In the genomic region with DNA sequence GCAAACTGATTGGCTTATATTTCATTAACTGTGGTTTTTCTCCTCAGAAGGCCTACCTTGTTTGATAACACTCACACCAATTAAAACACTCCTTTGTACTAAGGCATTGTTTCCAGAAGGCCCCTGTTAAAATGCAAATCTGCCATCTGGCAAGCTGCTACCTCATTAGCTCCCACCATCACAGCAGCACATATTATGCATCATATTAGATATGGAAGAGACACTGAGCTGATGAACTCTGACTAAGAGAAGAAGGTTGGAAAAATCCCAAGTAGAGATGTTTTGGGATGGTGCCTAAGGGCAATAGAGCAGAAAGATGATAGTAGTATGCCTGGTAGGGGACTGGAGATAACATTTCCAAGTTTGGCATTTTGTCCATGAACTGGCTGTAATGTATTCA, we compare ENCODE assay signal across 18 mouse cellular contexts.
DNase-seq lines count a peak whose midpoint lies in the region; ATAC-seq lines count a peak whose summit lies in the region.
"Had no signal": no experiment of that assay in that cellular context is flagged by ENCODE, and none has a peak within 500 bp of the region (broad histone marks: within the 10 kb centered on the region; RNA-seq: fewer than 3 reads in every experiment).

No protein-coding gene starts in this region.

- H3K36me3 ChIP-seq in forebrain, embryonic 15.5 days = no peaks in the 10 kb centered on the region
- no peaks in the 10 kb centered on the region for H3K36me3 ChIP-seq in midbrain, embryonic 12.5 days
- H3K36me3 ChIP-seq: heart, embryonic 15.5 days; stomach, embryonic 15.5 days had no signal

- no peak overlapping the region for H3K27ac ChIP-seq in forebrain, embryonic 15.5 days (replicated peaks)
- H3K27ac ChIP-seq in midbrain, embryonic 12.5 days (replicated peaks) = 0 out of 2 replicates have a peak overlapping the region, but pooled peaks have one; percentile 2
- H3K27ac ChIP-seq: heart, embryonic 15.5 days; stomach, embryonic 15.5 days had no signal

- no peak overlapping the region for H3K4me3 ChIP-seq in forebrain, embryonic 15.5 days
- no peak overlapping the region for H3K4me3 ChIP-seq in midbrain, embryonic 12.5 days
- H3K4me3 ChIP-seq: heart, embryonic 15.5 days; myocyte; stomach, embryonic 15.5 days had no signal

- peak; percentile 48 for DNase-seq in retina, postnatal 1 day
- no peak for DNase-seq in retina, embryonic 14.5 days (ENCODE audit: low spot score)
- DNase-seq in gastrocnemius, adult 18-20 months (ENCODE audit: low spot score) = no peak
- DNase-seq in adrenal gland, adult 18-20 months (ENCODE audit: low spot score in 2 of 2) = no peak
- DNase-seq in lung, adult 18-20 months = no peak
- DNase-seq: cerebellum, adult 18-20 months; embryo, embryonic 11 days; heart, adult 18-20 months; kidney, adult 2 months; kidney, postnatal 36 days; lung, embryonic 14.5 days had no signal

- no peaks in the 10 kb centered on the region for H3K9me3 ChIP-seq in forebrain, embryonic 15.5 days
- H3K9me3 ChIP-seq in midbrain, embryonic 12.5 days = no peaks in the 10 kb centered on the region
- H3K9me3 ChIP-seq: heart, embryonic 15.5 days; stomach, embryonic 15.5 days had no signal

- no peak overlapping the region for H3K9ac ChIP-seq in forebrain, embryonic 15.5 days (replicated peaks)
- no peak overlapping the region for H3K9ac ChIP-seq in midbrain, embryonic 12.5 days (replicated peaks)
- H3K9ac ChIP-seq: heart, embryonic 15.5 days; lung, embryonic 14.5 days; stomach, embryonic 15.5 days had no signal

- H3K4me2 ChIP-seq in forebrain, embryonic 15.5 days (replicated peaks) = no peak overlapping the region
- no peak overlapping the region for H3K4me2 ChIP-seq in midbrain, embryonic 12.5 days (replicated peaks)
- H3K4me2 ChIP-seq: heart, embryonic 15.5 days; lung, embryonic 14.5 days; stomach, embryonic 15.5 days had no signal

- peak; percentile 92 for ATAC-seq in forebrain, embryonic 15.5 days (replicated peaks)
- peak; percentile 89 for ATAC-seq in midbrain, embryonic 12.5 days (ENCODE audit: low FRiP score, low read depth)
- ATAC-seq: activated CD4-positive, CD25-positive, alpha-beta regulatory T cell, adult 4 months had no signal

- H3K27me3 ChIP-seq in forebrain, embryonic 15.5 days = no peaks in the 10 kb centered on the region
- no peaks in the 10 kb centered on the region for H3K27me3 ChIP-seq in midbrain, embryonic 12.5 days
- H3K27me3 ChIP-seq: CH12.LX; heart, embryonic 15.5 days; stomach, embryonic 15.5 days had no signal

- H3K4me1 ChIP-seq in forebrain, embryonic 15.5 days = 0 out of 2 replicates have a peak, but pooled peaks cover 4% of the 10 kb centered on the region
- no peaks in the 10 kb centered on the region for H3K4me1 ChIP-seq in midbrain, embryonic 12.5 days
- H3K4me1 ChIP-seq: heart, embryonic 15.5 days; stomach, embryonic 15.5 days had no signal
